Mouse (Mus musculus): ENCODE results near the gene Rfxap.

GRCm38 (mm10) chr3:54766811-54767210, 40.8 kb downstream of the Rfxap start:
- TF ChIP-seq CTCF (IDR thresholded peaks at IDR 0.05; ENCODE audit: low read depth, low read length): no peak
- no peak for TF ChIP-seq TAL1 (conservative IDR thresholded peaks at IDR 0.05; ENCODE audit: low read depth, low read length)
- TF ChIP-seq POLR2AphosphoS5 (IDR thresholded peaks at IDR 0.05; ENCODE audit: insufficient replicate concordance, low read depth, low read length): no peak
- TF ChIP-seq GATA1 (IDR thresholded peaks at IDR 0.05; ENCODE audit: borderline replicate concordance, low read length): no peak
- TF ChIP-seq GATA2 (IDR thresholded peaks at IDR 0.05; ENCODE audit: borderline replicate concordance, low read depth, low read length): no peak
